Mouse (Mus musculus) gastrocnemius, postnatal 10 days (tissue): ENCODE data around the gene Smc1b. TPM values are rescaled to one million over a fixed set of nuclear protein-coding genes. Genes with fewer than 3 reads are reported as not detected.

Experiments
- DNase-seq: peaks from one replicate; pipeline ENCODE4 v3.0.0; 2021; ENCODE audit warnings: mixed read lengths
- total RNA-seq, 2 experiments: library from RNA; stranded (reverse); gene quantifications; 2 replicates each; pipeline ENCODE4 v1.2.3; 2021

The Smc1b gene
- total RNA-seq, 2 experiments from 2014 or later = 0.34 TPM; not detected in 1

DNA sequence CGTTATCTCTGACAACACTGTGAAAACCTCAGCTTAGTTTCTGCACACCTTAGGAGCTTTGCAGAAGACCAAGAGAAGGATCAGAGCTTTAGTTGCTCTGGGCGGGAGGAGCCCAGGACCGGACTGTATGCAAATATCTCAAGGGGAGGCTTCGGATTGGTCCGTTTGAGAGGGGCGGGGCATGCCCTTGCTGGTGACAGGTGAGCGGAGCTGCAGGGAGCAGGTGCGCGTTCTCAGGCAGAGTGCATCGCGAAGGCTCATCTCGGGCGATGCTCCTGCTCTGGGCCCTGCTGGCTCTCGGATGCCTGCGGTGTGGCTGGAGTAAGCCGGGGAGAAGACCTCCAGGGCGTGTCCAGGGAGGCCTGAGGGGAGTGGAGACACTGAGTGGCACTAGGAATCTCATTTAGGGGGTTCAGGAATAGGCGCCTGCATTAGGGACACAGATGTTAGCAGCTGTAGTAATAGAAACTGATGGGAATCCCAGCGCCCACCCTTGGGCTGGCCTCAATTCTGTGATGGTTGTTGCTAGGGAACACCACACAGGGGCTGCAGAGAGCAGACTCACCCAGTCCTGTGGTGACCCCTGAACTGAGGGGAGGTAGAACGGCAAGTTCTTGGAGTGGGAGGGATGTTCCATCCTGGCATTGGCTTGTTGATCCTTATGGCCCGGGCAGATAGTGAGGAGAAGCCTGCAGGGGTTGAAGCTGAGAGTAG is 114.7 kb downstream of the Smc1b start, which contains the start of gene Upk3a:
Gene Upk3a, plus strand, starts transcription at position 191 of the 714 bp plus-strand sequence.
- DNase-seq = no peak

DNA sequence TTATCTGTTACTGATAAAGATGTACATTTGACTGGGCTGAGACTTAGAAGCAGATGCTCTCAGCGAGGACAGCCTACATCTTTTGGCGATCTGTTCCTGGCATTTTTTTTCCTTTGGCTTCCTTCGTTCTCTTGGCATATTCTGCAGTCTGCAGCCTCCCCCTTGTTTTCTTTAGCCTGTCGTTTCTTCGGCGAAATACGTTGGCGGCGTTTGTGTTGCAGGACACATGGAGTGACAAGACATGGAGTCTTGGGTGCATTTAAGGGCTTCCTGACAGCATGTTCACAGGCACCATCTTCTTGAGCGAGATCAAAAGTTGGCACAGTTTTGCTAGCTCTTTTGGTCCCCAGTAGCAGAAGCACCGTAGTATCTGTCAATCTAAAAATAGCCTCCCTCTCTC is 116.0 kb downstream of the Smc1b start:
- no peak for DNase-seq

Other genes starting within 250 kb of the Smc1b start
- gene Gm29666, start 211.9 kb downstream of the Smc1b start, total RNA-seq = under 1 TPM; 0.14 to 0.32 TPM
- 10 to 100 TPM; 14.5 to 17.9 TPM for gene Nup50, start 208.6 kb downstream of the Smc1b start, total RNA-seq
- gene 5031439G07Rik, start 143.4 kb downstream of the Smc1b start, total RNA-seq = 10 to 100 TPM; 23.5 to 27.3 TPM
- gene Upk3a, start 114.8 kb downstream of the Smc1b start, total RNA-seq = not detected
- 1 to 10 TPM; 7.0 to 7.1 TPM for gene Fam118a, start 103.0 kb downstream of the Smc1b start, total RNA-seq
- not detected for gene Ribc2, start 114 bp upstream of the Smc1b start, total RNA-seq
- 10 to 100 TPM; 18.7 to 23.4 TPM for gene Fbln1, start 74.0 kb upstream of the Smc1b start, total RNA-seq
- 10 to 100 TPM; 69.7 to 78.9 TPM for gene Atxn10, start 204.3 kb upstream of the Smc1b start, total RNA-seq